Mouse (Mus musculus) intestine, embryonic 16.5 days (tissue): ENCODE data around the gene Echdc3. TPM values are rescaled to one million over a fixed set of nuclear protein-coding genes. Genes with fewer than 3 reads are reported as not detected.

Source experiments
- ATAC-seq: fragments of 200-750 bp; cut with Nextera tagmentation; 2 replicates; pipeline ENCODE4 v1.8.0; 2017; ENCODE audit warnings: moderate TSS enrichment, moderate library complexity
- H3K27ac ChIP-seq: fragments of 300-500 bp; sonication (generic); 2 replicates; pipeline ENCODE4 v1.5.1; 2014; ENCODE audit warnings: mild to moderate bottlenecking, low read length
- H3K27me3 ChIP-seq: fragments of 300-500 bp; sonication (generic); replicated peaks from 2 replicates; pipeline ENCODE4 v1.6.1; 2014; ENCODE audit warnings: low read length, control low read depth, mixed read lengths; ENCODE audit not compliant: control insufficient read depth, insufficient read depth
- H3K36me3 ChIP-seq: fragments of 300-500 bp; sonication (generic); 2 replicates; pipeline ENCODE4 v1.6.1; 2014; ENCODE audit warnings: low read length, control low read depth; ENCODE audit not compliant: control insufficient read depth, insufficient read depth
- H3K4me1 ChIP-seq: fragments of 300-500 bp; sonication (generic); 2 replicates; pipeline ENCODE4 v1.6.1; 2014; ENCODE audit warnings: low read length, control low read depth, mixed read lengths; ENCODE audit not compliant: control insufficient read depth, insufficient read depth
- H3K4me2 ChIP-seq: fragments of 300-500 bp; sonication (generic); 2 replicates; pipeline ENCODE4 v1.6.1; 2014; ENCODE audit warnings: low read depth, low read length, control low read depth
- H3K4me3 ChIP-seq: fragments of 300-500 bp; sonication (generic); 2 replicates; pipeline ENCODE4 v1.5.1; 2014; ENCODE audit warnings: mild to moderate bottlenecking, low read length
- H3K9ac ChIP-seq: fragments of 300-500 bp; sonication (generic); 2 replicates; pipeline ENCODE4 v1.6.1; 2014; ENCODE audit warnings: low read depth, low read length
- H3K9me3 ChIP-seq: fragments of 300-500 bp; sonication (generic); 2 replicates; pipeline ENCODE4 v1.6.1; 2016; ENCODE audit warnings: low read length, control low read depth; ENCODE audit not compliant: control insufficient read depth
- WGBS: fragments of 180-500 bp; shearing (Covaris S2); extraction: QIAGEN DNeasy Blood & Tissue Kit; methylation state at CpG from one replicate; pipeline ENCODE4 v1.1.7; 2014; 5-methylcytosine and 5-hydroxymethylcytosine counted together
- polyA plus RNA-seq: library from polyadenylated mRNA; unstranded; fragments of >200 nt; fragmentation: Nextera tagmentation; extraction: Ambion mirVana; gene quantifications from 2 replicates; pipeline ENCODE4 v1.2.1, GENCODE M21; 2015

Echdc3 gene
- polyA plus RNA-seq, 1 experiment from 2014 or later = 16.6 TPM

GRCm38 (mm10) chr2:6196363-6196973 lies 16.4 kb downstream of the Echdc3 start:
- Histone ChIP-seq H3K4me3 (no peak overlapping the region), H3K4me1 (peaks cover 18% of the 10 kb centered on the region), H3K27me3 (no peaks in the 10 kb centered on the region), H3K36me3 (no peaks in the 10 kb centered on the region), H3K9me3 (no peaks in the 10 kb centered on the region), H3K9ac (no peak overlapping the region), H3K4me2 (0 out of 2 replicates have a peak overlapping the region, but pooled peaks have one; percentile 1), H3K27ac (no peak overlapping the region)
- ATAC-seq = peak; percentile 63
- 47% methylated on average over 10 of the region's 10 CpGs for WGBS

DNA sequence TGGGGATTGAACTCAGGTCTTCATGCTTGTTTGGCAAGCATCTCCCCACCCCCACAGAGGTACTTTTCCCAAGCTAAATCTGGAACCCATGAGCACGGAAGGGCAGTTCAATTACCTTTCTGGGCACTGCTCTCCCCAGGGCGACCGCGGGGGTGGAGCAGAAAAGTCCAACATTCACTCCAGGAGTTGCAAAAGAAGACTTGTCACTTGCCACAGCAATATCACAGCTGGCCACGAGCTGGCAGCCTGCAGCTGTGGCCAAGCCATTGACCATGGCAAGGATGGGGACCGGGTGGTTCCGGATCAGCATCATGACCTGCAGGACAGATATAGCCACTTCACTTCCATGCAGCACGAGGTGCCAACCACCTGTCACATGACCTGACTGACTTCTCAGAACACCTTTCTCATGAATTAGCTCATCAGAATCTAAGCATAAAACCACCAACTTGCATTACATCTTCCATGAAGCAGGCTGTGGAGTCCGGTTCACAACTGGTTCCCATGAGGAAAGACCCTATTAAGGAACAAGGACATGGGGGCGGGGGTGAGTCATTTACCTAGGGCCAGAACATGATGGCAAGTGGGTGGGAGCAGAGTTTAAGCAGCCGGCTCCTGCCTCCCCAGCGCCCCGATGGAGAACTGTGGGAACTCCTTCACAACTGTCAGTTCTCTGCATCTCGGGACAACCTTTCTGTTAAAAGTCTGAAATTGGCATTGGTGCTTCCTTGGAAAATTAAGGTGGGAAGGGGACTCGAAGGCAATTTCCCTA lies 17.2 kb downstream of the Echdc3 start:
- Histone ChIP-seq H3K27me3 (no peaks in the 10 kb centered on the region), H3K9me3 (no peaks in the 10 kb centered on the region), H3K27ac (no peak overlapping the region), H3K4me3 (no peak overlapping the region), H3K9ac (no peak overlapping the region), H3K4me1 (peaks cover 18% of the 10 kb centered on the region), H3K36me3 (no peaks in the 10 kb centered on the region), H3K4me2 (0 out of 2 replicates have a peak overlapping the region, but pooled peaks have one; percentile 1)
- ATAC-seq = no peak
- 64% methylated on average over 15 of the region's 15 CpGs for WGBS

DNA sequence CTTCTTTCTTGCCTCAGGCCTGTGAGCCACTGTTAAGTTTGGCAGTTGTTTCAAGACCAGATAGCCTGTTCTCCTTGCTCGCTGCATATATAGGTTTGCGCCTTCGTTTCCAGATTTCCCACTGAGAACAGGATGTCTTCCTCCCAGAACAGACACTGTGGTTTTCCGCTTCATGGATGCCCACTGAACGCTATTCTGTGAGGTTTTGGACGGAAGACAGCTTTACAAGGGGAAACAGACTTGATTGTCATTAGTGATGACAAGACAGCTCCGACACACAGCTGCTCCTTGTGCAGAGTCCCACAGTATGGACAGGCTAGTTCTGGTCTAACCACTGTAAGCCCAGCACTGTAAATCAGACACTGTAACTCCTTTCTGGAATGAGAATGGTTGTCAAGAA lies 18.3 kb downstream of the Echdc3 start:
- Histone ChIP-seq H3K4me2 (no peak overlapping the region), H3K27me3 (no peaks in the 10 kb centered on the region), H3K4me1 (peaks cover 18% of the 10 kb centered on the region), H3K36me3 (no peaks in the 10 kb centered on the region), H3K27ac (no peak overlapping the region), H3K9ac (no peak overlapping the region), H3K4me3 (no peak overlapping the region), H3K9me3 (no peaks in the 10 kb centered on the region)
- ATAC-seq = no peak
- WGBS = 85% methylated on average over 7 of the region's 7 CpGs

DNA sequence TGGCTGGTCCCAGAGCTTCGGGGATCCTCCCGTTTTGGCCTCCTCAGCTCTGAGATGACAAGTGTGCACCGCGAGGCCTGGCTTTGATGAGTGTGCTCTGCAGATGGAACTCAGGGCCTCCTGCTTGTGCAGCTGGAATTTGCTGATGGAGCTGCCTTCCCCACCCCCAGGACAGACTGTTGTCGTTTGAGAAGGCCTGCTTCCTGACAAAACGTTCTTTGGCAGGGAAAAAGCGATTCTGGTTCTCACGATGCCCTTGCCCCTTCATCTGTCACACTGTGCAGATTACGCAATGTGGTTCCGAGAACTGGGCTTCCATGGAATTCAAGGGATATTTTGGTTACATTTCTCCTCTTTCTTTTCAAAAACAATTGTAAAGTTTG lies 19.3 kb downstream of the Echdc3 start:
- H3K27ac ChIP-seq = no peak overlapping the region
- 0 out of 2 replicates have a peak, but pooled peaks have one; percentile 1 for ATAC-seq
- peaks cover 18% of the 10 kb centered on the region for H3K4me1 ChIP-seq
- H3K4me3 ChIP-seq = no peak overlapping the region
- no peaks in the 10 kb centered on the region for H3K27me3 ChIP-seq
- H3K4me2 ChIP-seq = no peak overlapping the region
- 44% methylated on average over 10 of the region's 10 CpGs for WGBS
- H3K9ac ChIP-seq = no peak overlapping the region
- no peaks in the 10 kb centered on the region for H3K36me3 ChIP-seq
- H3K9me3 ChIP-seq = no peaks in the 10 kb centered on the region

DNA sequence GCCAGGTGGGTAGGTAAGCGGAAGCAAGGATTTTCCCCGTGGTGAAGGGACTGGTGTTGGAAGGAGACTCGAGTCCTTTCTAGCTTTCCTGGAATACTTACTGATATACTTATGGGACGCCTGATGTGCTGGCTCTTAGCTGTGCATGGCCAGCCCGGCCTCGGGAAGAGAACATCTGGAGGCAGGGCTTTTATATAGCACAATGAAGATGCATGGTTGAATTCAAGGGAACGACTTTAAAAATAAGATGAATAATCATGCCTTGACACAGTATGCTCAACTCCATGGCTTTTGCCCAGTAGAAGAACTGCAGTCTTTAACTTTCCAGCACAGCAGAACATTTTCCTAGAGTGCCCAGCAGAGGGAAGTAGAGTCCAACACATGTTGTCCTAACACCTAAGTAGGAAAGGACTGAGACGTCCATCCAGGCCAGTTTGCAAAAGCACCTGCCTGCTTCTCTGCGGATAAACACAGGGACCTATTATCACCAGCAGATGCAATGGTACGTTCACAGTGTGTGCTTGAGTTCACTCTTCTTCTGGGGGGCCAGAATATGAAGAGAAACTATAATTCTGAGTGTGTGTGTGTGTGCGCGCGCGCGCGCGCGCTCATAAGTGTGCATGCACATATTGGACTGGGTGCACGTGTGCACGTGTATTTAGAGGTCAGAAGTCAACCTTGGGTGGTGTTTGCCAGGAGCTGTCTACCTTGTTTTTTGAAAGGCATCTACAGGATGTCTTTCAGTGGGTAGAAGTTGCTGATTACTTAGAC lies 19.8 kb downstream of the Echdc3 start:
- peak; percentile 64 for ATAC-seq

DNA sequence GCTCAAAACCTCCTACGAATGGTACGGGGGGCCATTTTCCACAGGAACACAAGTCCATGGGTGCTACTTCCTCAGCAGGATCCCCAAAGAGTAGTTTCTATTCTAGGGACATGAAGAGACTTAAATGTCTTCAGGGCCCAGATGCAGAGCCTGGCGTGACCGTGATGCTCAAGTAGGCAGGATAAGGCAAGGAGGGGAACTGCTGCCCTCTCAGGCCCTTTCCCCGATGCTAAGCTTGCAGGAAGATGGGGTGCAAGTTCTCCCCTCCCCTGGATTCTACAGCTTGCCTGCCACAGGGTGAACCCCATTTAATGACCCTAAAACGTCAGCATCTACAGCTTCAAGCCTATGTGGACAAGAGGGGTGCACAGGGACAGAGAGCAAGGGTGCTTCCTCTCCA lies 22.8 kb downstream of the Echdc3 start:
- H3K27me3 ChIP-seq = no peaks in the 10 kb centered on the region
- no peaks in the 10 kb centered on the region for H3K9me3 ChIP-seq
- no peak overlapping the region for H3K4me2 ChIP-seq
- no peak overlapping the region for H3K4me3 ChIP-seq
- no peak overlapping the region for H3K27ac ChIP-seq
- no peak overlapping the region for H3K9ac ChIP-seq
- no peak for ATAC-seq
- no peaks in the 10 kb centered on the region for H3K36me3 ChIP-seq
- peaks cover 12% of the 10 kb centered on the region; the same call in 1 of the 2 replicates for H3K4me1 ChIP-seq
- 89% methylated on average over 6 of the region's 6 CpGs for WGBS

More for the DNA sequence above, 19.8 kb downstream of the Echdc3 start:
- H3K4me1 ChIP-seq = peaks cover 18% of the 10 kb centered on the region
- H3K27me3 ChIP-seq = no peaks in the 10 kb centered on the region
- no peak overlapping the region for H3K4me3 ChIP-seq
- no peak overlapping the region for H3K4me2 ChIP-seq
- H3K9ac ChIP-seq = no peak overlapping the region
- 66% methylated on average over 20 of the region's 20 CpGs for WGBS
- H3K36me3 ChIP-seq = no peaks in the 10 kb centered on the region
- no peaks in the 10 kb centered on the region for H3K9me3 ChIP-seq
- no peak overlapping the region for H3K27ac ChIP-seq

- Histone ChIP-seq H3K27ac (no peak overlapping the region), H3K9me3 (0 out of 2 replicates have a peak, but pooled peaks cover 2% of the 10 kb centered on the region), H3K9ac (no peak overlapping the region), H3K4me1 (peaks cover 12% of the 10 kb centered on the region; the same call in 1 of the 2 replicates), H3K36me3 (no peaks in the 10 kb centered on the region), H3K4me3 (no peak overlapping the region), H3K27me3 (no peaks in the 10 kb centered on the region), H3K4me2 (no peak overlapping the region)
- 83% methylated on average over 2 of the region's 2 CpGs for WGBS
- ATAC-seq = no peak
Observed at GRCm38 (mm10) chr2:6189675-6189998, 23.2 kb downstream of the Echdc3 start.

- Histone ChIP-seq H3K27ac (no peak overlapping the region), H3K27me3 (no peaks in the 10 kb centered on the region), H3K4me1 (peaks cover 12% of the 10 kb centered on the region; the same call in 1 of the 2 replicates), H3K9ac (no peak overlapping the region), H3K4me3 (no peak overlapping the region), H3K4me2 (no peak overlapping the region), H3K36me3 (no peaks in the 10 kb centered on the region), H3K9me3 (0 out of 2 replicates have a peak, but pooled peaks cover 4% of the 10 kb centered on the region)
- 84% methylated on average over 11 of the region's 11 CpGs for WGBS
- no peak for ATAC-seq
Observed at GRCm38 (mm10) chr2:6188891-6189674, 23.8 kb downstream of the Echdc3 start.
